Mouse (Mus musculus) liver, adult (tissue): ENCODE measurements around the gene Ripply1.

ENCODE experiments used
- GATA4 ChIP-seq: IDR thresholded peaks from 2 replicates; pipeline ENCODE4 v1.6.1; 2014; ENCODE audit warnings: mild to moderate bottlenecking, low read length; ENCODE audit not compliant: insufficient replicate concordance

Ripply1 gene

GRCm38 (mm10) chrX:139796037-139796436 is 13.9 kb upstream of the Ripply1 start:
- no peak for TF ChIP-seq GATA4

DNA sequence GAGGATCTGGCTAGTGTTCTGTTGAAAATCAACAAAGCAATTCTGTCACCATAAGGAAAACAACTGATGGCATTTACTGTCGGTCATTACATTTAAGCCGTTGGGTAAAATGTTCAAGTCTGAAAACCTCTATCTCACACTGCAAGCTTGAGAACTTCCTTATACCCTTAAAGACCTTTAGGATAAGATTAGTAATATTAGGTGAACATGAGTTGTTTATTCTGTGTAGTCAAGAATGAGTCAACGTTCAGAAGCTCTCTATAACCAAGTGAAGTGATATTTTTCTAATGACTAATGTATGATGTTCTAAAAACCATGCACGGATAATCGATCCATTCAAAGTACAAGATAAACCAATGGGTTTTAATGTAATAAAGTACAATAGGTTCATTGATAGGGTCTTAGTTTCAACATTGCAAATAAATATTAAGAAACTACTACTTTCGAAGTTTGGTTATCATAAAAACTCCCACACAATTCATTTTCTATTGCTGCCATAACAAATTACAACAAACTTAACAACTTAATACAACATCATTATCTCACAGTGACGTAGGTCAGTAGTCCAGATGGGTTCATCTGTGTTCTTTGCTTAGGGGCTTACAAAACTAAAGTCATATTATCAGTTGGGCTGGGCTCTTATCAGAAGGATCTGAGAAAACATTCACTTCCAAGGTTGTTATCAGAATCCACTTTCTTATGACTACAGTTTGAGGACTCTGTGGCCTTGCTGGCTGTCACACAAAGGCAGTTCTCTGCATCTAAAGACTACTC is 12.1 kb upstream of the Ripply1 start:
- TF ChIP-seq GATA4 = no peak

DNA sequence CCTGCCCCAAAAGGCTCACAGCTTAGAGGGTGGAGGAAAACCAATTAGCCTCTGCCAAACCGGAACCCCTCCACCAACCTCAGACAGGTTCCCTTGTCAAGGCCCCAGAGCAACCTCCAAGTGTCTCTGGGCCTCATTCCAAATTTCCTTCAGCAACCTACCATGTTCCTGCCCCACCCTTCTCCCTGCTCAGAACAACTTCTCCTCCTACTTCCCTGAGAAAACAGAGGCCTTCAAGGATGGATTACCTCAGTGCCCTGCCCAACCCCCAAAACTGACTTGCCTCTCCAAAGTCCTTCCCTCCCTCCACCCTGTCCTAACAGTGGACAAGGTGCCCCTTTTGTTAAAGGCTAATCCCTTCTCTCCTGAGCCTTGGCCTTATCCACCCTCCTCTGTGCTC is 3.6 kb upstream of the Ripply1 start:
- no peak for TF ChIP-seq GATA4

GRCm38 (mm10) chrX:139783045-139783422 is 881 bp upstream of the Ripply1 start:
- TF ChIP-seq GATA4 = no peak

- TF ChIP-seq GATA4 = no peak
Measured at GRCm38 (mm10) chrX:139781563-139781962, 590 bp downstream of the Ripply1 start.

GRCm38 (mm10) chrX:139780988-139781387 is 1.2 kb downstream of the Ripply1 start:
- TF ChIP-seq GATA4 = no peak

- no peak for TF ChIP-seq GATA4
Measured at GRCm38 (mm10) chrX:139779401-139779800, 2.8 kb downstream of the Ripply1 start.

DNA sequence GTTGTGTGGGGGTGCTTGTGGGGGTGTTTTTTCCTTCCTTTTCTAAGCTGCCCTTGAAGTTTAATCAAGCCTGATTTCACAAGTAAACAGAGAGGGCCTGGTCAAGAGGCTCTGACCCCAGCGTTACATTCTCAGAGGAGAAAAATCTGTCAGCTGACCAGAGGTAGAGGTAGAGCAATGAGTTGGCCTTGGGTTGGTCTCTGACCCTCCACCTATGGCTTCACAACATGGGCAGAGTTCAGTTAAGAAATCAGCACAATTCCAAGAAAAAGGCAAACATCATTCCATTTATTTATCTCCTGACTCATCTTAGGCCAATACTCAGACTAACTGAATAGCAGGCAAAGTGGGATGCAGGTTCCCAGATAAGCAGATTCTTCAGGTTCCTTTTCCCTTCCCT is 3.3 kb downstream of the Ripply1 start:
- TF ChIP-seq GATA4 = no peak

GRCm38 (mm10) chrX:139777357-139777756 is 4.8 kb downstream of the Ripply1 start:
- TF ChIP-seq GATA4 = no peak

- no peak for TF ChIP-seq GATA4
Measured at GRCm38 (mm10) chrX:139775084-139775612, 7.0 kb downstream of the Ripply1 start.

DNA sequence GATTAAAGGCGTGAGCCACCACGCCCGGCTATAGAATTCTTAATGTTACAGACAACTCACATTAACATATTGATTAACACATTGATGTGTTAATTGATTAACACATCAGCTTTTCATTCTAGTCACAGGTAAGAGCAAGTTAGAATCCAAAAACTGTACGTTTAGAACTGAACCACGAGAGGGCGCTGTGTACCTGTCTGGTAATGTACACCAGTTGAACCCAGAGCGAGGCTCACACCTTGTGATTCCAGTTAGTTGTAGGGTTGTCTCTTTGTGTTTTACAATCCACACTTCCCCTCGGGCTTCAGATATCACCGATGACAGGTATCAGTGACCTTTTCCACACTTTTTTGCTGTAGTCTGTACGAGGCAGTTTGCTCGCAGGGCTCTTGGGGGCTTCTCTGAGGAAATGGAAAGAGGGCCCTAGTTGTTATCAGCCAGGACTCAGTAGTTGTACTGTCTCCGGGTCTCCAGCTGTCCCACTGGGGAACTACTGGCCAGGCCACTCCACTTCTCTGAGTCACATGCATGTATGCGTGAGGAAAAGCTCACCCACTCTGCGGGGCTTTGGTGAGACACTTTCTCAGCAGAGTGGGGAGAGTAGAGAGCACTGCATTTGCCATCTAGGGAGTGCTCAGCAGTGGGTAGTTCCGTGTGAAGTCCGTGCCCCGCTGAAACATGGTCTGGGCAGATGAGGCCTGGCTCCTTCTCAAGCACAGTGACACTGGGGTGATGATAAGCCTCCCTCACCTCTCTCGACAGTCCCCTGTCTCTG is 7.7 kb downstream of the Ripply1 start:
- no peak for TF ChIP-seq GATA4

- no peak for TF ChIP-seq GATA4
Measured at GRCm38 (mm10) chrX:139769975-139770637, 12.0 kb downstream of the Ripply1 start.

DNA sequence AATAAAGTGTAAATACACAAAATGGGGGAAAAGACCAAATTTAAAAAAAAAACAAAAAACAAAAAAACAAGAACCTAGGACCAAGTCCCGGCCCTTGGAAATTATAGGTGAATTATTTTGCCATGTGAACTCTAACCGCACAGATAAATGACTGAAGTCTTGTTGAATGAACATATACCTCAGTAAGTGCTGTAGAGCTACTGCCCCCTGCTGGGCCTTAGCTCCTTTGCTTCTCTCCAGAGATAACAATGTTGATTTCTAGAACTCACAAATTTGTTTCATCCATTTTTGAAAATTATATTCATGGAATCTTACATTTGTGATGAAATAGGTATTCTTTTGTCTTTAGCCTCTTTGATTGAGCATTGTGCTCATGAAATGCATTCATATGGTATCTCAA is 19.6 kb downstream of the Ripply1 start:
- no peak for TF ChIP-seq GATA4

GRCm38 (mm10) chrX:139751855-139752254 is 30.3 kb downstream of the Ripply1 start:
- TF ChIP-seq GATA4 = no peak

DNA sequence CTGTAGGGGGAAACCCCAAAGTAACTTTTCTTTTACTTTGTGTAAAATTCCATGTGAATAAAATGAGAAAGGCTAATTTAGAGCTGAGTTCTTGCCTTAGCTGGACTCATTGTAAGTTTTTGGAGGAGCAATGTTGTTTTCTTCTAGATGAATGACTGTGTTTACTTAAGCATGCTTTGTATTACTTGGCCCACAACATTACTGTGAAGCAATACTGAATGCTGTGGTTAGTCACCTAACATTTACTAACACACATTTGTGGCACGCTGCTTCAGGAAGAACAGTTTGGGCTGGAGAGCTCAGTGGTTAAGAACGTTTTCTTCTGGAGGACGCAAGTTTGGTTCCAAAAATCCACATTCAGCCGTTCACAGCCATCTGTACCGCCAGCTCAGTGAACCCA is 45.1 kb downstream of the Ripply1 start:
- TF ChIP-seq GATA4 = no peak

GRCm38 (mm10) chrX:139730541-139730940 is 51.6 kb downstream of the Ripply1 start:
- TF ChIP-seq GATA4 = no peak
